Mouse (Mus musculus) heart, embryonic 10.5 days (tissue): Measurements from ENCODE around the gene Muc13. TPM values are rescaled to one million over a fixed set of nuclear protein-coding genes. Genes with fewer than 3 reads are reported as not detected.

Experiments used
- DNase-seq: peaks from one replicate; pipeline ENCODE4 v3.0.0-alpha.2; 2017; ENCODE audit warnings: low spot score
- H3K27ac ChIP-seq: fragments of 300-500 bp; sonication (generic); 2 replicates; pipeline ENCODE4 v1.5.1; 2016; ENCODE audit warnings: mild to moderate bottlenecking
- H3K27me3 ChIP-seq: fragments of 300-500 bp; sonication (generic); 2 replicates; pipeline ENCODE4 v1.6.1; 2016; ENCODE audit warnings: mild to moderate bottlenecking; ENCODE audit not compliant: poor library complexity, insufficient read depth, severe bottlenecking
- H3K36me3 ChIP-seq: fragments of 300-500 bp; sonication (generic); 2 replicates; pipeline ENCODE4 v1.6.1; 2016; ENCODE audit warnings: mild to moderate bottlenecking, moderate library complexity
- H3K4me1 ChIP-seq: fragments of 300-500 bp; sonication (generic); 2 replicates; pipeline ENCODE4 v1.6.1; 2016; ENCODE audit warnings: mild to moderate bottlenecking
- H3K4me3 ChIP-seq: fragments of 300-500 bp; sonication (generic); 2 replicates; pipeline ENCODE4 v1.5.1; 2016; ENCODE audit warnings: mild to moderate bottlenecking, moderate library complexity
- H3K9me3 ChIP-seq: fragments of 300-500 bp; sonication (generic); 2 replicates; pipeline ENCODE4 v1.6.1; 2016; ENCODE audit warnings: mild to moderate bottlenecking, moderate library complexity
- WGBS: fragments of 180-500 bp; shearing (Covaris S2); methylation state at CpG from one replicate; pipeline ENCODE4 v1.1.7; 2016; 5-methylcytosine and 5-hydroxymethylcytosine counted together
- polyA plus RNA-seq: library from polyadenylated mRNA; unstranded; fragments of >200 nt; fragmentation: Nextera tagmentation; extraction: Ambion mirVana; gene quantifications from 2 replicates; pipeline ENCODE4 v1.2.1, GENCODE M21; 2016

Muc13 gene
- polyA plus RNA-seq, 1 experiment from 2014 or later, result 1.7 TPM

DNA sequence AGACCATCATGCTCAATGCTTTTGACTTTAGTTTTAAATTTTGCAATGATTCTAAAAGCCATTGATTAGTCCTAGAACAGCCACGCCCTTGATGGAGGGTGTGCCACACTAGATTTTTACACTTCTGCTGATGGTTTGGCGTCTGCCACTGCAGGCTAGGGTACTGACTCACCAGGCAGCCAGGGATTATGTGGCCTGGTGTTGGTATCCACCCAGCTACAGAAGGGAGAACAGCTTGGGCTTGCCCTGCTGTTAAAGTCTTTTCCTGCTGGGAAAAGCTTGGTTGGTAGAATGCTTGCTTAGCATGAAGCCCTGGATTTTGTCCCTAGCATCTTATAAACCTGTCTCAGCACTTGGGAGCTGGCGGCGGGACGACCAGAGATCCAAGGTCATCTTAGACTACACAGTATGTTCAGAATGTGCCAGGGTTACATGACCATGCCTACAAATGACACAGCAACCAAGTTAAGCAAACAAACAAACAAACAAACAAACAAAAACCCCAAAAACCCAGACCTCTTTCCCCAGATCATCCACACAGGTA, 69.4 kb downstream of the Muc13 start:
- 74% methylated on average over 5 of the region's 5 CpGs for WGBS
- no peak overlapping the region for H3K27ac ChIP-seq

More for the DNA sequence above, 69.4 kb downstream of the Muc13 start:
- Histone ChIP-seq H3K27me3 (no peaks in the 10 kb centered on the region), H3K9me3 (no peaks in the 10 kb centered on the region), H3K4me1 (peaks cover 18% of the 10 kb centered on the region), H3K36me3 (peaks cover 7% of the 10 kb centered on the region; the same call in 1 of the 2 replicates), H3K4me3 (no peak overlapping the region)
- no peak for DNase-seq

Other genes with a start within 250 kb of the Muc13 start
- gene Heg1, start 109.7 kb upstream of the Muc13 start, polyA plus RNA-seq, result 26.3 and 33.0 TPM in 2 replicates
- gene Itgb5, start 35.6 kb downstream of the Muc13 start, polyA plus RNA-seq, result 35.0 and 37.3 TPM in 2 replicates
- 52.2 and 76.3 TPM in 2 replicates for gene Umps, start 173.0 kb downstream of the Muc13 start, polyA plus RNA-seq